Mouse (Mus musculus) R1 (cell line): Measurements from ENCODE around the gene Rnaseh2c.

ENCODE experiments used
- DNase-seq: peaks from one replicate; pipeline ENCODE4 v3.0.0-alpha.2; 2018; ENCODE audit warnings: low read depth, low spot score

Gene Rnaseh2c

DNA sequence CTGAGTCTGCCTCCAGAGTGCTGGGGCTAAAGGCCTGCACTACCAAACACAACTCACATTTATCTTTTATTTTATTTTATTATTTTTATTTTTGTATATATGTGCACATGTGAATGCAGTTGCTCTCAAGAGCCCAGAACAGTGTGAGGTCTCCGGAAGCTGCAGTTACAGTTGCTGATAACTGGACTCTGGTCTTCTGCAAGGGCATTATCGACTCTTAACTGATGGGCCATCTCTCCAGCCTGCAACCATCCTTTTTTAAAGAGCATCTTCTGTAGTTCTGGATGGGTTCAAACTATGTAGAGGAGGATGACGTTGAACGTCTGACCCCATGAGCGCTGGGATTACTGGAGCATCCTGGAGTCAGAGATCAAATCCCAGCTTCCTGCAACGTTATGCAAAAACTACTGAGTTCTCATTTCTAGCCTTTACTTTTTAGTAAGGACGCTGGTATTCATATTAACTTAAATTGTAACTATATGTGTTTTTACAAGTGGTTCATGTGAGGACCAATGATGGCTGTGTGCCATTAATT, 34.4 kb downstream of the Rnaseh2c start:
- no peak for DNase-seq

DNA sequence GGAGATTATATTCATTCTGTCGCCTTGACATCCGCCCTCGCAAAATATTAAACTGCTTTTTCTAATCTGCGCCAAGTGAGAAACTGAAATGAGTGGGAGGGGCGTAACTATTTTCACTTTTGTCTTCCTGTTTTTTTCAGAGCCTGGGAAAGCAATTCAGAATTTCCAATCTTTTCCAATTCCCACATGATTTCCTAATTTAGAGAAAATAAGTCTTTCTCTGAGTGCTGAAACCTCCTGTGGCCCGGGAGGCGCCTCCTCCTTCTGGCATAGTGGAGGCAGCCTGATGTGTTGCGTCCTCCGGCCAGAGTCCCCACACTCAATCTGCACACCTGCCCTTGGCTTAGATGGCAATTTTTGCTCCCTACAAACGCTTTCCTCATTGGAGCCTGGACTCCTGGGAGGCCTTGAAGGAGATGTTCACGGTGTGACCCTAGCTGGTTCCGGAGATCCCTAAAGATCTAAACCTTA, 34.9 kb downstream of the Rnaseh2c start:
- DNase-seq = no peak

DNA sequence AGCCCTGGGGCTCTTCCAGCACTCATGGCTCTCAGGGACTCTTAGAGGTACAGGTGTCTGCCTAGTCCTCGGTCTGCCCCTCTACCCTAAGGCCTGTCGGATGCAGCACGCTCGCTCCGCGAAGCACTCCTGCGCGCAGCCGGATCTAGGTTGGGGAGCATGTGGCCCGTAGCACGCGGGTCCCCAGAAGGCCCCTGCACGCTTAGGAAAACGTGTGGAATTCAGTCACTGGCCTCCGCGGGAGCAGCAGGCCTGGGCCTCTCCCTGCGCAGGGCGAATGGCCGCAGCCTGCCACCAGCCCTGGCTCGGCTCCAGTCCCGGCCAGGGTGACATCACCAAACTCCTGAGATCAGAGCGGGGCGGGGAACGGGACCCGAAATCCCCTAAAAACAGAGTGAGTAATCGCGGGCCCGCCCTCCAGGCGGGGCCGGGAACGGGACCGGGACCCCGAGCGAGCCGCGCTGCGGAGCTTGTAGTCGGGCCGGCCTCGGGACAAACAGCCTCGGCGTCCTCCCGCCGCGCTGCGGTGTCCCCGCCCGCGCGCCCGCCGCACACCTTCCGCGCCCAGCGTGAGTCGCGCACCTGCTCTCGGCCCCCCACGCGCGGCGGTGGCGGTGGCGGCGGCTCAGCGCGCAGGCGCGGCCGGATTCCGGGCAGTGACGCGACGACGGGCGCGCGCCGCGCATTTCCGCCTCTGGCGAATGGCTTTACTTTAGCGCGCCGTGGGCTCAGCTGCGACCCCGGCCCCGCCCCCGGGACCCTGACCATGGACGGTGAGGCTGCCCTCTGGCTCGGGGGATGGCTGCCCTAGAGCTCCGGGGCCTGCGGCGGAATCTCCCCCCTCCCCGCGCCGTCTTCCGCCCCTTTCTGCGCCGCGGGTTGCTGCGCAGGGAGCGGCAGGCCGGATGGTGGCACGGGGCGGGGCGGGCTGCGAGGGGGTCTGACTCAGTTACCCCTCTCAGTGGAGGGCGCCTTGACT, 35.7 kb downstream of the Rnaseh2c start, which contains the start of gene Rela:
TSS of gene Rela (plus strand) at position 415 of the 979 bp plus-strand sequence.
- peak; percentile 87 for DNase-seq

DNA sequence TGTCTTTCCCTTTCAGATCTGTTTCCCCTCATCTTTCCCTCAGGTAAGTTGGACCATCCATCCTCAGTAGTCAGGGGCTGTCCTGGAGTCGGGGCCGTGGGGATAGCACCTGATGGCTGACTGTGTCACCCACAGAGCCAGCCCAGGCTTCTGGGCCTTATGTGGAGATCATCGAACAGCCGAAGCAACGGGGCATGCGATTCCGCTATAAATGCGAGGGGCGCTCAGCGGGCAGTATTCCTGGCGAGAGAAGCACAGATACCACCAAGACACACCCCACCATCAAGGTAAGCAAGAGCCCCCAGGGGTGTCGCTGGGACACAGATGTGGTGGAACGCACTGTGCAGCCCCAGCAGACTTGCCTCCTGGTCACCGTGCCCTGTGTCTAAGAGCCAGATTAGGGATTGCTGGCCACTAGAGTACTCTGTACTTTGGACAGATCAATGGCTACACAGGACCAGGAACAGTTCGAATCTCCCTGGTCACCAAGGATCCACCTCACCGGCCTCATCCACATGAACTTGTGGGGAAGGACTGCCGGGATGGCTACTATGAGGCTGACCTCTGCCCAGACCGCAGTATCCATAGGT, 36.8 kb downstream of the Rnaseh2c start:
- no peak for DNase-seq

DNA sequence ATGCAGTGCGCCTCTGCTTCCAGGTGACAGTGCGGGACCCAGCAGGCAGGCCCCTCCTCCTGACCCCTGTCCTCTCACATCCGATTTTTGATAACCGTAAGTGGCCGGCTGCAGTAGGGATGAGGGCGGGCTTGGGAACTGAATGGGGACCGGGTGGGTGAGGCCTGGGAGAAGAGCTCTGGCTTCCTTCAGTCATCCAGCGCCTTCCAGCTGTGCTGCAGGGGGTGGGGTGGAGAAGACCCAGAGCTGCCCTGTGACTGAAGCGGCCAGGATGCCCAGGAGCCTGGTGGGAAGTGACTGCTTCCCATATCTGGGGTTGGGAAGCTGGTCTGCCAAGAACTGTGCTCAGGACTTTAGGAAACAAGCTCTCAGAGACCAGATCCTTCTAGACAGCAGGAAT, 38.7 kb downstream of the Rnaseh2c start:
- no peak for DNase-seq

DNA sequence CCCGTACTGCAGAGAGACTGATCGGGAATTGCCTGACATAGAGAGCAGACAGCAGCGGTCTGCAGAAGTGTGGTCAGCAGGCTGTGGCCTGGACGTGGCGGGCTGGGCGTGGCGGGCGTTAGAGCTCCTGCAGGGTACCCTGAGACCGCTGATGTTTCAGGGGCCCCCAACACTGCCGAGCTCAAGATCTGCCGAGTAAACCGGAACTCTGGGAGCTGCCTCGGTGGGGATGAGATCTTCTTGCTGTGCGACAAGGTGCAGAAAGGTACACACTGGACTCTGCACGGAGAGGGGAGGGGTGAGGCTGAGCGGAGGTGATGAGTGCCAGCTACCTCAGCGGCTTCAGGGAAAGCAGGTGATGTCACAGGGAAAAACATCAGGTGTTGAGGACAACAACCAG, 39.3 kb downstream of the Rnaseh2c start:
- DNase-seq = no peak

DNA sequence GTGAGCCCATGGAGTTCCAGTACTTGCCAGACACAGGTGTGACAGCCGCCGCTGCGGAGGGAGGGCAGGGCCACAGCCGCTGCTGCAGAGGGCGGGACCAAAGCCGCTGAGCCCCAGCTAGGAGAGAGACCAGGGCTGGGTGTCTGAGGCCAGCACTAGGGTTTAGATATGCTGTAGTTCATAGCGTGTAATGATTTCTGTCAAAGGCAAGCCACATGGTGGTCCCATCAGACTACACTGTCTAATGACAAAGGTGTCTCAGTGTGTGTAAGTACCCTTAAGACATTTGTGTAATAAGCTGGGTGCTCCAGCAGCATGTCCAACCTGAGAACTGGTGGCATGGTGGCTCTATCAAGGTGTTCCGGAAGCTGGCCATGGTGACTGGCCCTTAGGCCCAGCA, 40.0 kb downstream of the Rnaseh2c start:
- DNase-seq = no peak

DNA sequence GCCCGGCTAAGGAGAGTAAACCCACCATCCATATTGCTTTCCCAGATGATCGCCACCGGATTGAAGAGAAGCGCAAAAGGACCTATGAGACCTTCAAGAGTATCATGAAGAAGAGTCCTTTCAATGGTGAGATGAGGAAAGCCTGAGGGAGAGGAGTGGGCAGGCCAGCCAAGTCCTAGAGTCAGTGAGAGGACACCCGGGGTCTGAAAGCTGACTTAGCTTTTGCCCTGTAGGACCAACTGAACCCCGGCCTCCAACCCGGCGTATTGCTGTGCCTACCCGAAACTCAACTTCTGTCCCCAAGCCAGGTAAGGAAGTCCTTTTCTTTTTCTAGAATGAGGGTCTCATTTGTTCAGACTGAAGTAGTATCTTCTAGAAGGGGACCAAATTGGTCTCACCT, 43.6 kb downstream of the Rnaseh2c start:
- DNase-seq = no peak

DNA sequence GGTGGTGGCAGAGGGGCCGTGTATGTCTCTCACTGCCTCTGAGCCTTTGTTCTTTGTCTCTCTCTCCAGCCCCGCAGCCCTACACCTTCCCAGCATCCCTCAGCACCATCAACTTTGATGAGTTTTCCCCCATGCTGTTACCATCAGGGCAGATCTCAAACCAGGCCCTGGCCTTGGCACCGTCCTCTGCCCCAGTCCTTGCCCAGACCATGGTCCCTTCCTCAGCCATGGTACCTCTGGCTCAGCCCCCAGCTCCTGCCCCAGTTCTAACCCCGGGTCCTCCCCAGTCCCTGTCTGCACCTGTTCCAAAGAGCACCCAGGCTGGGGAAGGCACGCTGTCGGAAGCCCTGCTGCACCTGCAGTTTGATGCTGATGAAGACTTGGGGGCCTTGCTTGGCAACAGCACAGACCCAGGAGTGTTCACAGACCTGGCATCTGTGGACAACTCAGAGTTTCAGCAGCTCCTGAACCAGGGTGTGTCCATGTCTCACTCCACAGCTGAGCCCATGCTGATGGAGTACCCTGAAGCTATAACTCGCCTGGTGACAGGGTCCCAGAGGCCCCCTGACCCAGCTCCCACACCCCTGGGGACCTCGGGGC, 45.2 kb downstream of the Rnaseh2c start:
- no peak for DNase-seq

DNA sequence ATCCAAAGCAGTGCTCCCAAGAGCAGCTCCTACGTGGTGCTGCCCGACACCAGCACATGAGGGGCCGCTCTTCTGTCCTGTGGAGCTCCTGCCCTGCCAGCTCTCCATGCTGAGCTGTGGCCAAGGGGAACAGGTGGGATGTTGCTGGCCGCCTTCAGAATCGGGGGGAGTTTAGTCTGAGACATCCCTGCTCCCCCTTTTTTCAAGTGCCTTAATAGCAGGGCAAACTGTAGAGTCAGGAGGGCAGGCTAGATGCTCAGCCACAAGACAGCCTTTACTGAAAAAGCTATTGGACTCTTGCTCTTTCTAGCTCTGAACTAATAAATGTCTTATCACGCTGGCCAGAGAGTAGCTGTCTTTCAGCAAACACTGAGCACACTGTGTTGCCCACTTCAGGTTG, 46.1 kb downstream of the Rnaseh2c start:
- DNase-seq = no peak

DNA sequence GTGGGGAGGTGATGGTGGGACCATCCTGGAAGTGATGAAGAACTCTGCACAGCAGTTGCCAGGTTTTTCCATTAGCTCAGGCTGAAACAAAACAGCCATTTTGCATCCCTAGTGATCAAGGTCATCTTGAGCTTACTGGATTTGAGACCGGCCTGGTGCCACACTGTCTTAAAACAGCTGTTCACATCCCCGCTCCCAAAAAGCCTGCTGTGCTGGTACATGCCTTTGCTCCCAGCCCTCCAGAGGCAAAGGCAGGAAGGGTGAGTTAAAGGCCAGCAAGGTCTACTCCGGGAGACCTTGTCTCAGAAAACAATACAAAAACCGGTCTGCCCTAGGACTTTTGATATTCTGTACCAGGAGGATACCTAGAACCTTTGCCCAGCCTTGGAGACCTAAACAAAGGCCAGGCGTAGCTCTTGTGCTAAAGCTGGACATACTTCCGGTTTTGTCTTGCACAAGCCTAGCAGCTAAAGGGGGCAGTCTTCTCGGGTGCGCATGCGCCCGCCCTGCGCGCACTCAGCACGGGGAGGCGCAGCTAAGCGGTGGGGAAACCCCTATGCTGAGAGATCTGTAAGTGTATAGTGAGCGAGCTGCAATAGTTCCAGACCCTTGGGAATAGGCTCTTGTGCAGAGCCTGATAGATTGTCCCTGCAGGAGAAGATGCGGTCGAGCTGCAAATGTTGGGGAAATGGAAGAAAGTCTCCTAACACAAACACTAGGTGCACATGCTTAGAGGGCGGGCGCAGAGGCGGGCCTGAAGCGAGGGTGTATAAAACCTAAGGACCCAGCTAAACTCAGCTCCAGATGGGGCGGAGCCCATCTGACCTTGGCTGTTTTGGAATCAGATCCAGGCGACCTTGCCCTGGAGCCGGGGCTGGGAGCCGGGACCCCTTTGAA, 47.0 kb downstream of the Rnaseh2c start:
- DNase-seq = peak; percentile 90

DNA sequence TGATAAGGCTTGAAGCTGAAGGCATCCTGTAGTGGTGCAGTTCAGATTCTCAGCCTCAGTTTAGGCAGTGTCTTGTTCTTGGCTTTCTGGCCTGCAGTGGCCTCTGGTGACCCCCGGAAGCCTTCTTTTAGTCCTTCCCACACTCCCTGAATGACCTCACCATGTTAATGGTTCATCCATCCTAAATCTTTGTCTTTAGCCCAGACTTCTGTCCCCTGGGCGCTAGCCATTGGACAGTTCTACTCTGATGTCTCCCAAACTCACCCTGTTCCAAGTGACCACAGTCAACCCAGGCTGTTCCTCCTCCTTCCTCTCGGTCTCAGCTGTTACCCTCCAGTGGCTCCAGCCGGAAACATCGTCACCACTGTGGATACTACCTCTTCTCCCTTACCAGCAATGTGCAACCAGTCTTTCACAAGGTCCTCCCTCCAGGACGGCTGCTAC, 47.6 kb downstream of the Rnaseh2c start:
- DNase-seq = no peak

DNA sequence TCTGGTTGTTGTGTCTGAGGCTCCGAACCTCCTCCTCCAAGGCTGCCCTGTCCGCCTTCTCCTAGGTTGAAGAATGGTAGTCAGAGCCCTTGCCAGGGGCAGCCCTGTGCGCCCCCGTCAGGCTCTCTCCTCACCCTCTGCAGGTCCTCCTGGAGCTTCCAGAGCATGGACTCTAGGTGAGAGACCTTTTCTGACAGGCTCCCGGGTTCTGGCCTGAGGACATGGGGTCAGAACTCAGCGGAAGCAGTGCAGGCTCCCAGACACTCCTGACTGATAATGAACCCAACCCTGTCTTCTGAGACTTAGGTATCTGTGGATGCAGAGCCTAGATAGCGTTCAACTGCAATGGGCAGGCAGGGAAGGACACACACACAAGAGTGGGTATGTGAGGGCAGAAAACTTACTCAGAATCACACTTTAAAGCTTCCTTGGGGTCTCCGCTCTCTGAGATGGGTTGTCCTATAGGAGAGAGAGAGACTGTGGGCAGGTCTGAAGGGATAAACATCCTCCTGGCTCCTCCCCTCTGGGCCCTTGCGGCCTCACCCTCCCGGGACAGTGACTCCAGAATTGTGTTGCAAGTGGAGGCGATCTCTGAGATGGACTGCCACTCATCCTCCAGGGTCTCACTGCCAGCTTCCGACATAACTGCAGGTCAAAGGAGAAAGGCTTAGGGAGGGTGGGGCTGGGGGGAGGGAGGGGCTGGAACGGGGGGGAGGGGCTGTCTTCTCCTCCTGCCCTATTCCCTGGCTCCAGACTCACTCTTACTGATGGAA, 50.0 kb downstream of the Rnaseh2c start:
- DNase-seq = peak; percentile 59

DNA sequence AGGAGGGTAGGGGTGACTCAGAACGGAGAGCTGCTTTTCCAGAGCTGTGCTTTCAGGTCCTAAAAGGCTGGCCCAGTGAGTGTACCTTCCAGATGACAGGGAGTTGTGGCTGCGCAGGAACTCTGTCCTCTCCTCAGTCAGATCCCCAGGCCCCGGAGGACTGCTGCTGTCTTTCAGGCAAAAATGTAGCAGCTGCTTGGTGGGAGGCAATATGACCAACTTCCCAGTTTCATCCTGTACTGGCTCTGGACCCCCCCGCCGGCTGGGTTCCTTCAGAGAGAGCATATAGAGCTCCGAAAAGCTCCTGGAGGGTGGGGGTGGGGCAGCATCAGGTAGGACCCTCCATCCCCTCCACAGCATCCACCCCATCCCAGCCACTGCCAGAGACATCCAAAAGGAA, 50.9 kb downstream of the Rnaseh2c start:
- no peak for DNase-seq

DNA sequence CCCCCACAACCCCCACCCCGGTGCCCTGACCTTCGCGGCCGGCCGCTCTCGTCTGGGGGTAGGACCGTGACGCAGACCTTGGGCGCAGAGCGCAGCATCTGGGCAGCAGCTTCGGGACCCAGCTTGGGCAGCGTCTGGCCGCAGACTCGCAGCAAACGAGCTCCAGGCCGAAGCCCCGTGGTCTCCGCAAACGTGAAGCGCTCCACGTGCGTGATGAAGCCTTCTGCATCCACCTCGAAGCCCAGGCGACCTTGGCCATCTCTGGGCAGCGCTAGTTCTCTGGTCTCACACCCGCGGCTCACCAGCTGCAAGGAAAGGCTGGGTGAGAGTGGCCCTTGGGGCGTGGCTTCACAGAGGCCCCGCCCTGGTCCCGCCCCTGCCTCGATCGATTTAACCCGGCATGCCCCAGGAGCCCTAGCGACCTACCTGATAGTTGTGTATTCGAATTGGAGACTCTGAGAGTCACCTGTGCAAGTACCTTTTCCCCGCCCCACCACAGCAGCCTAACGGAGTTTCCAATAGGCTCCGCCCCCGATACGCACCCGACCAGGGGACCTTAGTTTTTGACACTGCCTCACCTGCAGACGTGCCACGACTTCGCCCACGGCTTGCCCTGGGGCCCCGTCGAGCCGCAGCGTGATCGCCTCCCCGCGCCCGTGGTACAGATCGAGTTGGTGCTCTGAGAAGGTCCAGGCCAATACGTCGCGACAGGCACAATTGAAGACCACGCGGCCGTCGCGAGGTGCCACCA, 52.5 kb downstream of the Rnaseh2c start:
- DNase-seq = peak; percentile 88

DNA sequence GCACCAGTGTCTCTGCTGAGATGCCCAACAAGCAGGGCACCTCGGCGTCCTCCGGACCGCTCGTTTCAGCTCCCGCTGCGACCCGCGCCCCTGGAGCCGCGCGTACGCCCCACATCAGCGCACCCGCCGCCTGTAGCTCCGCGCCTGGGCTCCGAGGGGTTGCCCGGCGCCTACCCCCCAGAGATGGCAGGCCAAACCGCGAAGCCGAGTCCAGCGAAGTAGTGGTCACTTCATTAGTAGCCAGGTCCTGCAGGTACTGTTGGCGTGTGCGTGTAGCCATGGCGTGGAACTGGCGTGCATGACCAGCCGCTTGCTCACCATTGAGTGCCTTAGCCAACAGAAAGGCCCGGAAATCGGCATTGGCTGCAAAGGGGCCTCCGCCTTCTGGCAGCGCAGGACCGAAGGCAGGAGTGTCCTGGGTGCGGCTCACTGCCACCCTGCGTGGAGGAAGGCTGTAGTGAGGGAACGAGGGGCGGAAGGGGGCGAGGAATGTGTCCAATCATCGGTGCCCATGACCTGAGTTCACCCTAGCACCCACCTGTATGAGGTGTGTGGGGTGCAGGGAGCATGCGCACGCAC, 53.1 kb downstream of the Rnaseh2c start:
- DNase-seq = peak; percentile 53
